Mouse (Mus musculus) MEL-GATA-1-ER (cell line): ENCODE measurements around the gene Nr2f2.

Experiments used
- DNase-seq: peaks from one replicate; pipeline ENCODE4 v3.0.0-alpha.2; 2012; ENCODE audit warnings: low read depth; ENCODE audit errors: extremely low read depth

Gene Nr2f2

DNA sequence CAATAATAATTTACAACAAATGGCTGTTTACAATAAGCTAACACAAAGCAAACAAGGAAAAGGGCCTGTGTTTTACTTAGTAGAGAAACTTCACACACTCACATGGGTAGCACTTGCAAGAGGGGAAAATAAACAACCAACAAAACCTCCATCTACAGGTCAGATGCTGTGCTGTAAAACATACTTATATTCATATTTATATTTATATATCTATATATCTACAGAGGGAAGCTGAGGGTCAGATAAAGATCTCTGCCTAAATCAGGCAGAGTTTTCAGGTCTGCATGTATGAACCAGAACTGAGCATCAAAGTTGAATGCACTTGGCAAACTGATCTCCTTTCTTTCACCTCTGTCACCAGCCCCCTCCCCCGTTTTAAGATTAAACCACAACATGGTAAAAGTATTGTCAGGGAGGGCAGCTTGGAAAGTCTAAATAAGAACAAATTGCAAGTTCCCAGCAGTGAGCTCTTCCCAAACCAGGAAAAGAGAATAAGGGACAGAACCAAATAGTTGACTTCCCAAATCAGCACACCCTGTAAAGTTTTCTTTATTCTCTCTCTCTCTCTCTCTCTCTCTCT is 14.5 kb downstream of the Nr2f2 start:
- no peak for DNase-seq

DNA sequence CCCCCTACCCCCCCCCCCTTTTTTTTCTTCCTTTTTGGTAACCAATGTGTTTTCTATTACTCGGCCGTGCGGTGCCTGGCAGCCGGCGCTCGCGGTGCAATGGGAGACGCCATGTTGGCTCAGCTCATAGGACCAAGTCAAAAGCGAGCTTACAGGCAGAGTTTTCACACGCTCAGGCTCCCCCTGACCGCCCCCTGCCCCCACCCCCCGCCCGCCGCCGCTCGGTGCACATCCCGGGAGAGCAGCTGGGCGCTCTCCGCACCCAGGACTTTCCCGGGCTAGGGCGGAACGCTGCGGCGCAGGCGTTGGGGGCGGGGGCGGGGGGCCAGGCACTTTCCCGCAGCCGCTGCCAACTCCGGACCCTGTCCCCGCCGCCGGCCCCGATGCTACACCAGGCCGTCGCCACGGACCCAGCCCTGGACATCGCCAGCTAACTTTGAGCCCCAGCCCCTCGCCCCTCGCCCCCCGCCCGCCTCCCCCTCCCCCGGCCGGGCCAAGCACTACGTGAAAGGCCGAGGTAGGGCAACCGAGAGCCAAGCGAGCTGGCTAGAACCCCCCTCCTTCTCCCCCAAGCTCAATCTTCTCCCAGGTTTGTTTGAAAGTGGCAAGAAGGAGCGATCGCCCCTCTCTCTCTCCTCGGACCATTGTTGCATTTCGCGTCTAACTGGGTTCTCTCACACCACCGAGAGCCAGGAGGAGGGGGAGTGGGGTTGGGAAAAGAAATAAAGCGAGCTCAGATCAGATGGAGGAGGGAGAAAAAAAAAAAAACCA is 15.6 kb downstream of the Nr2f2 start:
- no peak for DNase-seq

DNA sequence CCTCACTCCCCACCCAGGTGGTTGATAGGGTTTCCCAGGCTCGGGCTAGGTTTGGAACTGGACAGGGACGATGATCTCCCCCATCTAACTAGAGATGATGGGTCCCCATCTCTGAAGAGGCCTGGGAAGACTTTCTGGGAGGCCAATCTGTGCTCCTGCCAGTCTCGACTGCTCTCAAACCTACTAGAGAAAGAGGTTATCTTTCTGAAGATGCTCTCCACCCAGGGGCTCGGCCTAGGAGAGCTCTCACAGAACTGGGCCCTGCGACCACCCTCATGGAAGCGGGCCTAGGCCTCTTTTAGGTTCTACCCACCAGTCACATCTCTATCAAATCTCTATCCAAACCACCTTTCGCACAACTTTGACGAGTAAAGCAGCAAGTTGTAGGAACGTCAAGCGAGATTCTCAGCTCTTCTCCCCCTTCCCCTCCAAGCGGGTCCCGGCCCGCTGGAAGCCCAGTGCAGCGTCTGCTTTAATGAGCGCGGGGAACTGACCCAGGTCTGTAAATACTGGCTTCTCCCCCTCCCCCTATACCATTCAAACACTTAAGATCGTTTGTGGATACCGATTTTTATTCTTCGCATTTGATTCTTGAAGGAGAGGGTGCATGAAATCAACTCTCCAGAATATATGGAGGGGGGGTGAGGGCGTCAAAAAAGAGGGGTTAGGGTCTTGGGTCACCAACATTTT is 16.4 kb downstream of the Nr2f2 start:
- DNase-seq: no peak

DNA sequence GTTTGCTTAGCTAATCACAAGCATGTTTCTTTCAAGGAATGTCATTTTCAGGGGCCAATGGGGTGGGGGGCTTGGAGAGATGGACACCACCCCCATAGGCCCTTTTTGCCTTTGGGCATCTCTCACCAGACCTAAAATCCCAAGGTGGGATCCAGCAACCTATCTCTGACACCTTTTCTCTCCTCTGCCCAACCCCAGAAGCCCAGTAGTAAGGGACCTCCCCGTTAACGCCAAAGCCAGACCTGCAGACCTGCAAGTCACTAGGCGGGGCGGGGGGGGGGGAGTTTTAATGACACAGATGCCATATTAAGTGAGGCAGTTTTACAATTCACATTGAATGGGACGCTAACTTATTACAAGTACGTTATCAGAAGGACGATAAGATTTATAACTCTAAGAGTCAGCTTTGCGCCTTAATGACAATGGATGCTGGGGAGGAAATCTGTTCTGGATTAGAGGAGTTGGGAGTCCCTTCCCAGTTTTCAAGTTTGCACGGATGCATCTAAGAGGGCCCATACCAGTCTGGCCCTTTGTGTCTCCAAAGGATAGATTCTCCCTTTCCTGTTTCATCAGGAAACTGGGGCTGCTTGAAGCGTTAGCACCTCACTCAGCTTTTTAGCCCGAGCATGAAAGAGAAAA is 17.4 kb downstream of the Nr2f2 start:
- DNase-seq: no peak

DNA sequence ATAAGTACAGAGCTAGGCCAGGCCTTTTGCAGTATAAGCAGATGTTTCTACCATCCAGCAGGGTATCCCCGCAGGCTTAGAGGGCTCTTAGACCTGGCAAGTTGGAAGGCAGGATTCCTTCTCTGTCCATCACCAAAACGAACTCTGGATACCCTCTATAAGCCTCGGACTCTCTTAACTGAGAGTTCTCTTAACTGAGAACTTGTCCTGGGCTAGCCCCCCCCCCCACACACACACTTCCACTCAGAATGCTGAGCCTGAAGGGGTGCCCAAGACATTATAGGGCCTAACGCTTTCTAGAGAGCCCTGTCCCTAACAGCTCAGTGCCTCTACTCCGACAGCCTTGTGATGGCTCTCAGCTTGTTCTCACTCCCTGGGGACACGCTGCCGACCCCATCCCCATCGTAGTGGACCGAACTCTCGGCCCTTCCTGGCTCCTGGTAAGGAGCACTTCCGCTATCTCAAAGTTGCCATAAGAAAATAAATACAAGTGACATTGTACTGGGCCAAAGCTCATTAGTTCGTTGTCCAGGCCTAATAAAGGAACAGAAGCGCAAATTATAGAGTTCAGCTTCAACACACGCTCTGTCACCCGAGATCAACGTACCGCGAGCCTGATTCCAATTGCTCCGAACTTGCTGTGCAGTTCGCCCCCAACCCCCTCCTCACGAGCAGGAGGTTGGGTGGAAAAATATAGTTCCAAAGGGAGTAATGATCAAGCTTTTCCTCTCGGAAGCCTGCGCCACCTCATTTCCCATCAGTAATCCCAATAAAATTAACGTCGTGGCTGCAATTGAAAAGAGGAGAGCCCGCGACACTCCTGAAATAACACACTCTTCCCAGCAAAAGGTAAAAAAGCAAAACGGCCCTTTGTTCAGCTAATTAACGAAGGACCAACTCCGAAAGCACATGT is 18.2 kb downstream of the Nr2f2 start:
- DNase-seq: no peak

DNA sequence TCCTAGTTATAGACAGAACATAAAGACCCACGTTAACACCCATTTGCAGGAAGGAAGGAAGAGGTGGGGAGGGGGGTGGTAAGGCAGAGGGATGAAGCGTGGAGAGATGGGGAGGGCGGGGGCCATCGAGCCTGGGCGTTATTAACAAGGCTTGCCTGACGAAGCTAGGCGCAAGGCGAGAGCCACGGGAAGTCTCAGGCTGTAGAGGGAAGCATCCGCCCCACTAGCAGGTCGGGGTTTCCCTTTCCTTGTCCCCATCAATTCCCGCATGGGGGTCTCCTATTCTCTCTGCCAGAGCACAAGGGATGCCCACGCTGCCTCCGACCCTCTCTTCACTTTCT is 18.9 kb downstream of the Nr2f2 start:
- DNase-seq: no peak

DNA sequence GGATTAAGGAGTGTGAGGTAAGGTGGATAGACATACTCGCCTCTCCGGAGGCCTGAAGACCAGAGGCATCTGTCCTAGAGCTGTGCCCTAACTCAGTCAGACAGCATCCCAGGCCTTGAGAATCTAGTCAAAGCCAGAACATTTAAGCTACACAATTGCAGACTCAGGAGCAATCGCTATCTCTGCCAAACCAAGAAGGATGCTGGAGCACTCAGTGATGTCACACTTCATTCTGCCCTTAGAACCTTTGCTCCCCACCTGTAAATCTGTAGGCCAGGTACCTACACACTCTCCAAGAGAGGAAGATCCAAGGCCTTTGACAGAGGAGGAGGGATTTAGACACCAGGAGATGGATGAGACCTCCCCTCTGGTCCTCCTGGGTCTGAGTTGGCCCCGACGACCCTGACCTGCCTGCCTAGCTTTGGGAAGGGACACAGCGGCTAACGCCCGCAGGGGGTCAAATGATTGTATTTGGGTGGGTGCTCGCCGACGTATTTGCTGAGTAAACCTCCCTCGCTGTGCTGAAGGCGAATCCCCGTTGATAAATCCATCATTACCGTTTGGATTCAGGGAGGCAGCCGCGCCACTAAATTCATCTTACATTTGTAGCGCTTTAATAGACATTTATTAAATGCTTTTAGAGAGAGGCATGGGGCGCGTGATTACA is 19.5 kb downstream of the Nr2f2 start:
- DNase-seq: no peak

DNA sequence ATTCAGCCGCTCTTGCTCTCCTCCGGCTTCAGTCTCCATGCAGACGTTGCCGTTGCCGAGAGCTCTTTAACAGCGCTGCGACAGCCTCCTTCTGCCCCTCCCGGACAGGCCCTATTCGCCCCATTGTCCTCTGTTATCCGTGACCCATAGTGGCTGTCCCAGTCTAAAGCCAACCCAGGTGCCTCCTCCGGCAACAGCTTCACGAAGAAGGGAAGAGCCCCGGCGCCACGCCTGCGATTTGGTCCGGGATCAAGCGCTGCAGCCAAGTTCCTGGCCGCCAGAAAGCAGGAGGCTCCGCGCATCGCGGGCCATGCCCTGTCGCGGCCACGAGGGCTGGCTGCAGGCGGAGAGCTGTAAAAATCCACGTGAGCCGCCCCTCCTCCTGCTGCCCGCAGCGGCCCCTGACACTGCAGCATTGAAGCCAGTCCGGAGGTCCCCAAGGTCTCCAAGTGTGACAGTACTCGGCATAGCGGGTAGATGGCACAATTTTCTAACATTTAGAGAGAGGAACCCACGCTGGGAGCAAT is 20.5 kb downstream of the Nr2f2 start:
- DNase-seq: no peak

DNA sequence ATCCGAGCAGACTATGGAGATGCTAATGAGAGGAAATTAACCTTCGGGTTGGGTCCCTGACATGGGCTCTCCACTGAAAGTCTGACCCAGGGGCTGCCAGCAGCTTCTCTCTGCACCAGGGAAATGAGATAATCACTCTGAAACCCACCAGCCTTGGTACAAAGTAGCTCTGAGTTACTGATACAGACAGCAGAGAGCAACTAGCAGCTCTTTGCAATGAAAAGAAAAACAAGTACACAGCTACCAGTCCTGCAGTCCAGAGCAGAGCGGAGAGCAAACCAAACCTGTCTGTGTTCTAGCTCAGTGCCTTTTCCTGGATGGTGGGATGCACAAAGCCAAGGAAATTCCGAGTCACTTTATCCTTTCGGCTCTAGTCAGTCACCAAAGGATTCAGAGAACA is 23.1 kb downstream of the Nr2f2 start:
- no peak for DNase-seq

DNA sequence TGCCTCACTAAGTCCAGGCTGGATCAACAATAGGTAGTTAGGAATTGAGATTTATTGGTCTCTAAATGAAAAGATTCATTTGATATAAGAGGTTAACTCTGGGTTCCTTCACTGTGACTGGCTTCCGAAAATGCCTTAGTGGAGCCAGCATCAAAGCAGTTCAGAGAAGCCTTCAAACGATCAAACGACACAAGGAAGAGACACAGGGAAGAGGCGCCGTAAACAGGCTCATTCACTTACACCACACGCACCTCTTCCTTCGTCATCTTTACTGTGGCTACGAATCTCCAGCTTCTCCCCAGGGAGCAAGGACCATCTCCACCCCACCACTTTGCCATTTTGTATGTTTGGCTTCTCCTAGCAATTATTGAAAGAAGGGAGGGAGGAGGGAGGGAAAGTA is 23.8 kb downstream of the Nr2f2 start:
- DNase-seq: no peak

DNA sequence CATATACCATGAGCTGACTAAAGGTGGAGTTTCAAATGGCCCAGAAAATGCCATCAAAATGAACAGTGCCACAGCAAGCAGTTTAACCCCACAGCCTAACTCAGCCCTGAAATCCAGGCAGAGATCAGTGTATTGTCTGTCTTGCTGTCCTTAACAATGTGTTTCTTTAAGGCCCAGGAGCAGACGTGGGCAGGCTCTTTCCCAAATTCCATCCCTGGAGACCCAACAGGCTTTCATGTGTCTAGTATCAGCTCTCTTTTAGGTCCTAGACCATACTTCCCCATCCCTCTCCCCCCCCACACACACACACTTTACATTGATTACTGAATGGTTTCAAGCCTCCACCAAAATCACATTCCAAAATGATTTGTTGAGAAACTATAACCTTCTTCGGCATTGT is 24.5 kb downstream of the Nr2f2 start:
- no peak for DNase-seq

DNA sequence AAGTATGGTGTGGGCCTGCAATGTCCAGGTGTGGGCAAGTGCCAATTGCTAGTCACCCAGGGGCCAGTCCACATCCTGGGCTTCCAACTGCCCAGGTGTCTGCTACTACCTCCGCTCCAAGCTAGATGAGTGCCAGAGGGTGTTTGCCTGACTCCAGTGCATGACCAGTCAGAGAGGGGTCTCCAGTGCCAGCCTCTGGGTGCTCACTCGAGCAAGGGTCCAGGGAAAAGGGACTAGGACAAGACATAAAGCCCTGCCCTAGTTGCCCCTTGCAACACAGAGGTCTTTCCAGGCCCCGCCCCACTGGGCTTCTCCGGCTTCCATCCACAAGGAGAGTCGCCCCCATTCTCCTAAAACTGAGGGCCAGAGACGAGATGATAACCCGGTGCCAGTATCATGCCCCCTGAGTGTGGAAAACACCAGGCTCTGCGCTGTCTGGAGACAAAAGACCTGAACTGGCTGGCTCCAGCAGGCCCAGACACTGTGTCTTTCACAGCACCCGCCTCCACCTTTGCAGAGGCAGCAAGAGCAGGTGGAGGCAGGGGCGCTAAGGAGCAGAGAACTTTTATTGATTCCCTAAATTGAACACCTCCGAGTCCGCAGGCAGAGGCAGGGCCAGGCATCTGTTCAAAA is 26.4 kb downstream of the Nr2f2 start:
- no peak for DNase-seq

DNA sequence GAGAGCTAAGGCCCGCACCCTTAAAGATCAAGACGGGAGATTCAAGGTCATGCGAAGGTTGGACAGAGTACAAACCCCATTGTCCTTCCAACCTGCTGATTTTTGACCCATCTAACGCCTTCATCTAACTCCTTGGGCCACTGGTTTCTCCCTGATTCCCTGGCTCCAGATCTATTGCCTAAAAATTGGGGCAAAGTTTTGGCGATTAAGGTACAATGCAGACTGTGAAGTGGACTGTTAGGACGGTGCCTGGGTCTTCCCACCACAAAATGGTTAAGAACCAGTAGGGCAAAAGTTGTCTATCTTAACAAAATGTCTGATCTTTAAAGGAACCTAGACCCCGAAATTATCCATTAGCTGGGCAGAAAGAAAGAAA is 28.3 kb downstream of the Nr2f2 start:
- no peak for DNase-seq

DNA sequence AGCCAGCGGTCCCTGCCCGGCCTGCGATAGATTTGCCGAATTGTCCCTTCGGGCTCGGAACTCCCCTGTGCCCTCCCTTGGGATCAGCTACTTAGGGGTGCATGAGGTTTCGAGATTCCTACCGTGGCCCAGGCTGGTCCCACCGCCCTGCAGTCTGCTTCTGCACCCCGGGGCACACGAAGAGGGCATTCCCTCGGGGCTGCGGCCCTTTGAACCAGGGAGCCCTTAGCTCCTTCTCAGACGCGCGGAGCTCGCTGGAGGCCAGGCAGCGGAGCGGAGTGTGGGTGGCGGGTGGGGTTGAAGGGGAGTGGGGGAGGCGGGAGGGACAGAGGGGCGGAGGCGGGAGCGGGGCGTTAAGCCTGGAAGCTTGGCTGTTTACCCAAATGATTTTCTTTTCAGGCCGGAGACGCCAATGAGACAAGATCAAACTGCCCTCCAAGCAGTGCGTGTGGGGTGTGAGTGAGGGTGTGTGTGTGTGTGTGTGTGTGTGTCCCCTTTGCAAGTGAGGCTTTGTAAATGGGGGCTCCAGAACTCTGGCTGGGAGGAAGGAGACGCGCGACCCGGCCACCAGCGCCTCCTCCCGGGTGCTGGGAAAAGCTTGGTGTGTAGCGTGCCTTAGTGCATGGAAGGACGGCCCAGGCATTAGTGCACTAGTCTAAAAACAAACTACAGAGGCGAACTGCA is 28.8 kb downstream of the Nr2f2 start:
- no peak for DNase-seq

DNA sequence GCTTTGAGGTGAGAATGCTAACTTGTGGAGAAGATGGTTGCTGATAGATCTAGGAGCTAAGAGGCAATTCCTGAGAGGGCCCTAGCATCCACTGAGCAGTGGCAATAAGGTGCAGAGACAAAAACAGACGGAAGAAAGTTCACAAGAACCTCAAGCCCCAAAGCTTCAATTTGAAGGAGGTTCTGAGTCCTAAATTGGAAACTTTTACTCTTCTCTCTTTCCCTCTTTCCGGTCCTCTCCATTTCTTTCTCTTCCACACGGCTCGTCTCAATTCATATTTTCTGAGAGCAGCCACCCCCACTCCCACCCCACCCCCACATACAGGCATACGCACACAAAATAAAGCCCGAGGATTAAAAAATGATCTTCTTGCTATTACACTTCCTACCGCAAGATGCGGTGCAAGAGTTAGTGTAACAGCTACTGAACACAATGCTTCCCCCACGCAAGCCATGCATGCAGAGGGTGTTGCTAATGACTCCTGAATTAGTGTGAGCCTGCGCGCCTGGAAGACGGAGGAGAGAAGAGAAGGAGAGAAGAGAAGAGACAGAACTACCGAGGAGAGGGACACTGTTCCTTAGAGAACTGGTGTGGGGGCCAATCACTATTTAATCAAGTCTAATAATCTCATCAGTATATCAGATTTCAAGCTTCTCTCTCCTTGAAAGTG is 29.8 kb downstream of the Nr2f2 start:
- DNase-seq: no peak

DNA sequence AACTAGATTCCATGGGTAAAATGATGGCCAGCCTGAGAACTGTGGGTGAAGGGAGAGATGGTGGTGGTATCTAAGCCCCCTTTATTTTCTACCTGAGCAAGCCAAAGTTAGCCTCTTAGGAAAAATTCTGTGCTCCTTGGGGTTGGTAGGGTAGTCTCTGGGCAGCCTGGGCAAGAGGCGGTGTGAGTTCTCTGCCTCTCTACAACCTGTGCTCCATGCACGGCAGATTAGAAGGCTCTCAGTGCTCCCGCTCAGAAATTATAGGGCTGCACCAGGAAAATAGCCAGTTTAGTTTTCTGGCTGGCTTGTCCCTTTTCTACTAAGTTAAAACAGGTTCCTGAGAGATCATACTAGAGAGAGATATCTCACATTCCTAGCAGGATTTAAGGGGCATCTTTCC is 30.4 kb downstream of the Nr2f2 start:
- no peak for DNase-seq

DNA sequence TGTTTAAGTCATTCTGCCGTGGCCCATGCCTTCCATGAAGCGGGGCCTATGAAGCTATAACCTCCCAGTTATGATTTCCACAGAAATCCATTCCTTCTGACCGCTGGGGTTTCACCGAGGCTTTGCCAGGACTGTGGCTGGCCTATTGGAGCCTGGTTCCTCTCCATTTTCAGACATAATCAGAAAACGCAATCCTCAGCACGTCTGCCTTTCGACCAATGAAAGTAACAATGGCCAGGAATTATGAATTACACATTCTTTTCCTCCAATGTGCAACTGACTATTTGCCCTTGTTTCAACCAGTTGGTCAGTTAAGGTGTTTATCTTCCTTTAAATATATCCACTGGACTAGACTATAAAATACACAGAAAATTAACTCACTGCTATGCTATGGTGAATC is 31.1 kb downstream of the Nr2f2 start:
- DNase-seq: no peak

DNA sequence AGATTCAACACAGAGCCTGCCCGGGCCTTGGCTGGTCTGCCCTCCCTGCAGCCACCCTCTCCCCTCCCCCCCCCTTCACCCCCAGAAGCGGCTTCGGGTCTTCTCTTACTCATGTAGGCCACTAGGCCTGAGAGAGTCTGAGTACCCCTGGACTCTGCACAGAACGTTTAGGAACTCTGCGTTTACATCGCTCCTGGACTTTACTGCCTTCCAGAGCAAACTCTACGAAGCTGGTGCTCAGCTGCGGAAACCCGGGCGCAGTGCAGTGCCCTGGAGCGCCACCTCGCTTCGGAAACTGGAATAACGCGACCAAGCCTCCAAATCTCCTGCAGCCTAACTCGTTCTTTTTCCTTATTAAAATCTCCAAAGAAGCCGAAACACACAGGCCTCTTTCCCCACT is 31.7 kb downstream of the Nr2f2 start:
- DNase-seq: no peak

DNA sequence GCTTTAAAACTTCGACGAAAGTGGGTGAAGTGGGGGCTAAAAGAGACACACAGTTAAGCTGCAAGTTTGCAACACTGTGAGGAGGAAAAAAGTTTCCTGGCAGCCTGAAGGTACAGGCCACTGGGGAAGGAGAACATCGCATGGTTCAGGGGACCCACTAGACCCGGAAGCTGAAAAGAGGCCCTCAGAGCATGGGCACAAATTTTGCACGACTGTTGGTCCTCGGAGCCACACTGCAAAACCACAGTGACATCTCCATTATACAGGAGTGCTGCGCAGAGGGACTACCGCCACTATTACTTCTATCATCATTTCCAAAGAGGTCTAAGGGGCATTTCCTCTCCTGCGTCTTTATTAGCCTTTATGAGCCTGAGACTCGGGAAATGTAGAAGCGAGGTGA is 32.7 kb downstream of the Nr2f2 start:
- DNase-seq: no peak
